Mouse (Mus musculus): ENCODE results near the gene Tnf. TPM values are rescaled to one million over a fixed set of nuclear protein-coding genes. Genes with fewer than 3 reads are reported as not detected.

The Tnf gene
- polyA plus RNA-seq, 1 experiment from 2014 or later: 0.95 TPM

GRCm38 (mm10) chr17:35240384-35241304 is 38.8 kb upstream of the Tnf start:
- Histone ChIP-seq H3K4me1 (ENCODE audit: insufficient read depth, low read depth, low read length) (peaks cover 21% of the 10 kb centered on the region), H3K36me3 (ENCODE audit: insufficient read depth, low read length) (peaks cover 16% of the 10 kb centered on the region; the same call in 1 of the 2 replicates), H3K9ac (replicated peaks; ENCODE audit: low read depth) (peak overlapping the region; percentile 99), H3K27ac (ENCODE audit: low read length) (peak overlapping the region; percentile 100), H3K4me2 (replicated peaks; ENCODE audit: low read depth, low read length) (peak overlapping the region; percentile 81), H3K9me3 (ENCODE audit: low read length) (no peaks in the 10 kb centered on the region), H3K27me3 (replicated peaks; ENCODE audit: insufficient read depth, low read length) (no peaks in the 10 kb centered on the region), H3K4me3 (ENCODE audit: low read depth, low read length) (peak overlapping the region; percentile 91)
- 21% methylated on average over 12 of the region's 12 CpGs for WGBS
- DNase-seq (ENCODE audit: low spot score) (no peak), ATAC-seq (no peak)
- TF ChIP-seq EP300 (IDR thresholded peaks at IDR 0.05): no peak
- TF ChIP-seq CTCF (IDR thresholded peaks at IDR 0.05): no peak

- no peaks in the 10 kb centered on the region for H3K27me3 ChIP-seq (replicated peaks; ENCODE audit: insufficient read depth, low read length)
- WGBS: 77% methylated on average over 5 of the region's 5 CpGs
- no peak overlapping the region for H3K4me2 ChIP-seq (replicated peaks; ENCODE audit: low read depth, low read length)
- DNase-seq (ENCODE audit: low spot score) (no peak), ATAC-seq (no peak)
- peaks cover 10% of the 10 kb centered on the region; the same call in 1 of the 2 replicates for H3K36me3 ChIP-seq (ENCODE audit: insufficient read depth, low read length)
- no peak for TF ChIP-seq EP300 (IDR thresholded peaks at IDR 0.05)
- TF ChIP-seq CTCF (IDR thresholded peaks at IDR 0.05): no peak
- H3K4me1 ChIP-seq (ENCODE audit: insufficient read depth, low read depth, low read length): peaks cover 16% of the 10 kb centered on the region
- no peak overlapping the region for H3K27ac ChIP-seq (ENCODE audit: low read length)
- no peak overlapping the region for H3K4me3 ChIP-seq (ENCODE audit: low read depth, low read length)
- no peaks in the 10 kb centered on the region for H3K9me3 ChIP-seq (ENCODE audit: low read length)
- H3K9ac ChIP-seq (replicated peaks; ENCODE audit: low read depth): no peak overlapping the region
Measured at GRCm38 (mm10) chr17:35239700-35240099, 37.9 kb upstream of the Tnf start.

GRCm38 (mm10) chr17:35237504-35237903 is 35.7 kb upstream of the Tnf start:
- Histone ChIP-seq H3K9me3 (ENCODE audit: low read length) (no peaks in the 10 kb centered on the region), H3K9ac (replicated peaks; ENCODE audit: low read depth) (no peak overlapping the region), H3K4me1 (ENCODE audit: insufficient read depth, low read depth, low read length) (peaks cover 7% of the 10 kb centered on the region; the same call in 1 of the 2 replicates), H3K4me2 (replicated peaks; ENCODE audit: low read depth, low read length) (no peak overlapping the region), H3K27ac (ENCODE audit: low read length) (no peak overlapping the region), H3K27me3 (replicated peaks; ENCODE audit: insufficient read depth, low read length) (no peaks in the 10 kb centered on the region), H3K4me3 (ENCODE audit: low read depth, low read length) (no peak overlapping the region), H3K36me3 (ENCODE audit: insufficient read depth, low read length) (no peaks in the 10 kb centered on the region)
- TF ChIP-seq CTCF (IDR thresholded peaks at IDR 0.05) (no peak), EP300 (IDR thresholded peaks at IDR 0.05) (no peak)
- DNase-seq (ENCODE audit: low spot score) (no peak), ATAC-seq (no peak)
- WGBS: 87% methylated on average over 12 of the region's 12 CpGs

GRCm38 (mm10) chr17:35236996-35237395 is 35.2 kb upstream of the Tnf start:
- no peak overlapping the region for H3K9ac ChIP-seq (replicated peaks; ENCODE audit: low read depth)
- peaks cover 11% of the 10 kb centered on the region; the same call in 1 of the 2 replicates for H3K4me1 ChIP-seq (ENCODE audit: insufficient read depth, low read depth, low read length)
- no peaks in the 10 kb centered on the region for H3K9me3 ChIP-seq (ENCODE audit: low read length)
- no peak for TF ChIP-seq EP300 (IDR thresholded peaks at IDR 0.05)
- no peak for TF ChIP-seq CTCF (IDR thresholded peaks at IDR 0.05)
- H3K27ac ChIP-seq (ENCODE audit: low read length): no peak overlapping the region
- ATAC-seq: no peak
- no peaks in the 10 kb centered on the region for H3K36me3 ChIP-seq (ENCODE audit: insufficient read depth, low read length)
- no peak overlapping the region for H3K4me3 ChIP-seq (ENCODE audit: low read depth, low read length)
- WGBS: 73% methylated on average over 9 of the region's 9 CpGs
- H3K4me2 ChIP-seq (replicated peaks; ENCODE audit: low read depth, low read length): no peak overlapping the region
- H3K27me3 ChIP-seq (replicated peaks; ENCODE audit: insufficient read depth, low read length): no peaks in the 10 kb centered on the region
- no peak for DNase-seq (ENCODE audit: low spot score)

- TF ChIP-seq CTCF (IDR thresholded peaks at IDR 0.05) (peak; percentile 99), EP300 (IDR thresholded peaks at IDR 0.05) (no peak)
- Histone ChIP-seq H3K9me3 (ENCODE audit: low read length) (no peaks in the 10 kb centered on the region), H3K36me3 (ENCODE audit: insufficient read depth, low read length) (no peaks in the 10 kb centered on the region), H3K4me3 (ENCODE audit: low read depth, low read length) (peak overlapping the region; percentile 55), H3K27me3 (replicated peaks; ENCODE audit: insufficient read depth, low read length) (no peaks in the 10 kb centered on the region), H3K9ac (replicated peaks; ENCODE audit: low read depth) (peak overlapping the region; percentile 68; the same call in 1 of the 2 replicates), H3K27ac (ENCODE audit: low read length) (peak overlapping the region; percentile 95), H3K4me1 (ENCODE audit: insufficient read depth, low read depth, low read length) (peaks cover 13% of the 10 kb centered on the region; the same call in 1 of the 2 replicates), H3K4me2 (replicated peaks; ENCODE audit: low read depth, low read length) (peak overlapping the region; percentile 63)
- DNase-seq (ENCODE audit: low spot score): peak; percentile 85
- ATAC-seq: peak; percentile 67
- WGBS: 0% methylated on average over 18 of the region's 18 CpGs
Measured at GRCm38 (mm10) chr17:35236390-35236746, 34.6 kb upstream of the Tnf start.

- Histone ChIP-seq H3K27me3 (replicated peaks; ENCODE audit: insufficient read depth, low read length) (no peaks in the 10 kb centered on the region), H3K27ac (ENCODE audit: low read length) (peak within 1 kb of the TSS; percentile 95), H3K9ac (replicated peaks; ENCODE audit: low read depth) (peak within 1 kb of the TSS; percentile 68), H3K4me3 (ENCODE audit: low read depth, low read length) (peak within 1 kb of the TSS; percentile 55), H3K4me1 (ENCODE audit: insufficient read depth, low read depth, low read length) (peaks cover 10% of the 10 kb centered on the region; the same call in 1 of the 2 replicates), H3K36me3 (ENCODE audit: insufficient read depth, low read length) (no peaks in the 10 kb centered on the region; the same call in 1 of the 2 replicates), H3K9me3 (ENCODE audit: low read length) (no peaks in the 10 kb centered on the region), H3K4me2 (replicated peaks; ENCODE audit: low read depth, low read length) (peak within 1 kb of the TSS; percentile 63)
- TF ChIP-seq CTCF (IDR thresholded peaks at IDR 0.05): no peak
- peak; percentile 76; the same call in 1 of the 2 replicates for TF ChIP-seq EP300 (IDR thresholded peaks at IDR 0.05)
- ATAC-seq (peak; percentile 92), DNase-seq (ENCODE audit: low spot score) (peak; percentile 98)
- under 1% methylated on average over 35 of the region's 35 CpGs for WGBS
Measured at GRCm38 (mm10) chr17:35235614-35236389, 34.0 kb upstream of the Tnf start, which contains the start of gene Nfkbil1. Gene Nfkbil1, minus strand, starts transcription at chr17:35235792.

Data from lung, postnatal 0 days (tissue).